8 mouse cellular contexts compared by ENCODE assay signal in the genomic region with DNA sequence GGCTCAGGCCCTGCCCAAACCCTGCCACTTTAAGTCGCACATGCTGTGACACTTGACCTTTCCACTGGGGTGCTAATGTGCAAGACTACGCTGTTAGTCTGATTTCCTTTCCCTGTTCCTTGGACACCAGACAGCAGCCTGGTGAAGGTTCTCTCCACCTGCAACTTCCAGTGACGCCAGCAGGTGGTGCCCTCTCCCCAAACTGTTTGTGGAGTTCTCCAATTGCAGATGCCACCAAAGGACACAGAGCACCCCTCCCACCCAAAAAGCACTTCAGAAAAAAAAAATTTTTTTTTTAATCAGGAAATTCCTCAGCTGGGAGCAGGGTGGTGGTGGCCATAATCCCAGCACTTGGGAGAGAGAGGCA. TPM values are rescaled to one million over a fixed set of nuclear protein-coding genes. Genes with fewer than 3 reads are reported as not detected.
DNase-seq lines count a peak whose midpoint lies in the region; ATAC-seq and TF ChIP-seq lines count a peak whose summit lies in the region.

No protein-coding gene starts in this region.

- DNase-seq in MN1 (ENCODE audit: low spot score): peak; percentile 82
- DNase-seq in cerebellum, adult 11 months: peak; percentile 91
- peak; percentile 91 for DNase-seq in forebrain, postnatal 0 days
- DNase-seq in heart, postnatal 25 days (ENCODE audit: low spot score): peak; percentile 77
- peak; percentile 83 for DNase-seq in layer of hippocampus, adult 9-10 months (ENCODE audit: low spot score)
- DNase-seq in lung, postnatal 14 days: peak; percentile 92
- peak; percentile 93 to 95 for DNase-seq in right cerebral cortex, adult 2 months (ENCODE audit: low spot score in 2 of 2)
- peak; percentile 69 for DNase-seq in urinary bladder, adult 2 months (ENCODE audit: low spot score)

- H3K36me3 ChIP-seq in forebrain, postnatal 0 days (ENCODE audit: insufficient read depth): no peaks in the 10 kb centered on the region

- H3K4me3 ChIP-seq in forebrain, postnatal 0 days (ENCODE audit: low read depth, low read length): no peak overlapping the region

- H3K4me1 ChIP-seq in forebrain, postnatal 0 days (ENCODE audit: insufficient read depth): peaks cover 33% of the 10 kb centered on the region

- whole genome bisulfite sequencing in forebrain, postnatal 0 days: 4% methylated on average over 3 of the region's 3 CpGs

- TF ChIP-seq CTCF in forebrain, postnatal 0 days (IDR thresholded peaks at IDR 0.05; ENCODE audit: low read depth): peak; percentile 87

- no peaks in the 10 kb centered on the region for H3K27me3 ChIP-seq in forebrain, postnatal 0 days (ENCODE audit: insufficient read depth, low read length)

- ATAC-seq in forebrain, postnatal 0 days: peak; percentile 44; the same call in 1 of the 2 replicates

- H3K27ac ChIP-seq in forebrain, postnatal 0 days (ENCODE audit: low read depth, low read length): 0 out of 2 replicates have a peak overlapping the region, but pooled peaks have one; percentile 29

- H3K9me3 ChIP-seq in forebrain, postnatal 0 days (ENCODE audit: low read length): no peaks in the 10 kb centered on the region

- no peak overlapping the region for H3K4me2 ChIP-seq in forebrain, postnatal 0 days (ENCODE audit: low read depth)

- intact Hi-C loops in heart, postnatal 25 days (cut with DNase I): loop anchor here (2.0 to 5.0 kb wide), 3 partner anchors 54 to 266 kb away; no protein-coding TSS in a partner anchor

- no peak overlapping the region for H3K9ac ChIP-seq in forebrain, postnatal 0 days

RNA-seq across cellular contexts. Expression of a gene that starts 6.4 kb away (rescaled TPM):
- total RNA-seq in forebrain, postnatal 0 days (2014; rRNA removed): 1.5 and 2.0 TPM in 2 replicates
- 0.13 TPM in 2 replicates for polyA plus RNA-seq in forebrain, postnatal 0 days (2015; fragmentation: Nextera tagmentation; extraction: Ambion mirVana)
- under 1 TPM; 0.08 to 0.18 TPM for total RNA-seq in heart, postnatal 25 days (2021)
- polyA plus RNA-seq in urinary bladder, adult 2 months (2012; rRNA removed): 1.0 and 1.3 TPM in 2 replicates

RNA-seq across cellular contexts. Expression of a gene that starts 14.5 kb away (rescaled TPM):
- total RNA-seq in forebrain, postnatal 0 days (2014; rRNA removed): 242 and 257 TPM in 2 replicates
- 140 and 149 TPM in 2 replicates for polyA plus RNA-seq in forebrain, postnatal 0 days (2015; fragmentation: Nextera tagmentation; extraction: Ambion mirVana)
- 100 to 1,000 TPM; 195 to 226 TPM for total RNA-seq in heart, postnatal 25 days (2021)
- 17.1 and 20.7 TPM in 2 replicates for polyA plus RNA-seq in urinary bladder, adult 2 months (2012; rRNA removed)

RNA-seq across cellular contexts. Expression of a gene that starts 51.1 kb away (rescaled TPM):
- 32.2 and 39.8 TPM in 2 replicates for total RNA-seq in forebrain, postnatal 0 days (2014; rRNA removed)
- 28.8 and 33.2 TPM in 2 replicates for polyA plus RNA-seq in forebrain, postnatal 0 days (2015; fragmentation: Nextera tagmentation; extraction: Ambion mirVana)
- total RNA-seq in heart, postnatal 25 days (2021): 10 to 100 TPM; 20.0 to 21.8 TPM
- polyA plus RNA-seq in urinary bladder, adult 2 months (2012; rRNA removed): 18.0 and 18.9 TPM in 2 replicates

RNA-seq across cellular contexts. Expression of a gene that starts 59.9 kb away (rescaled TPM):
- 4.0 and 4.1 TPM in 2 replicates for total RNA-seq in forebrain, postnatal 0 days (2014; rRNA removed)
- polyA plus RNA-seq in forebrain, postnatal 0 days (2015; fragmentation: Nextera tagmentation; extraction: Ambion mirVana): 0.84 and 1.8 TPM in 2 replicates
- 1 to 10 TPM; 1.8 to 1.9 TPM for total RNA-seq in heart, postnatal 25 days (2021)
- polyA plus RNA-seq in urinary bladder, adult 2 months (2012; rRNA removed): 4.9 TPM in 2 replicates
